Mouse (Mus musculus) testis, adult 2 months (tissue): Measurements from ENCODE around the gene Vps35l.

Experiments
- CTCF ChIP-seq: fragments of 200-500 bp; IDR thresholded peaks from 2 replicates; pipeline ENCODE4 v1.5.1; 2012; ENCODE audit warnings: low read depth, mild to moderate bottlenecking, inconsistent platforms, low read length, moderate library complexity; ENCODE audit not compliant: control insufficient read depth, insufficient read depth, insufficient replicate concordance
- POLR2A ChIP-seq: fragments of 200-500 bp; IDR thresholded peaks from 2 replicates; pipeline ENCODE4 v1.6.1; 2012; ENCODE audit warnings: low read depth, mild to moderate bottlenecking, inconsistent platforms, low read length, moderate library complexity; ENCODE audit not compliant: control insufficient read depth

GRCm38 (mm10) chr7:118747891-118748672 lies 8.1 kb downstream of the Vps35l start:
- TF ChIP-seq CTCF (no peak), POLR2A (no peak)
